Mouse (Mus musculus): ENCODE results near the gene Ric3.
"Not testable (repeated sequence)": the region's sequence is repeated elsewhere in the genome, so short reads cannot be mapped to it uniquely, and the experiment has no call there.

The Ric3 gene

GRCm38 (mm10) chr7:109083113-109083812 lies at the start of gene Ric3:
Ric3 (minus strand) TSS chr7:109083331.
- DNase-seq (ENCODE audit: low read depth): no peak

- no peak for DNase-seq (ENCODE audit: low read depth)
These were observed 48.4 kb upstream of the Ric3 start for GRCm38 (mm10) chr7:109131565-109131964.

- no peak for DNase-seq (ENCODE audit: low read depth)
These were observed 47.0 kb upstream of the Ric3 start for GRCm38 (mm10) chr7:109129946-109130686.

GRCm38 (mm10) chr7:109129442-109129841 lies 46.3 kb upstream of the Ric3 start:
- peak; percentile 59 for DNase-seq (ENCODE audit: low read depth)

- DNase-seq (ENCODE audit: low read depth): no peak
These were observed 32.8 kb upstream of the Ric3 start for GRCm38 (mm10) chr7:109115929-109116328.

- DNase-seq (ENCODE audit: low read depth): not testable (repeated sequence)
These were observed 32.4 kb upstream of the Ric3 start for GRCm38 (mm10) chr7:109115488-109115887.

- no peak for DNase-seq (ENCODE audit: low read depth)
These were observed 31.8 kb upstream of the Ric3 start for GRCm38 (mm10) chr7:109114950-109115349.

GRCm38 (mm10) chr7:109111000-109111399 lies 27.9 kb upstream of the Ric3 start:
- DNase-seq (ENCODE audit: low read depth): no peak

- DNase-seq (ENCODE audit: low read depth): no peak
These were observed 21.8 kb upstream of the Ric3 start for GRCm38 (mm10) chr7:109104894-109105293.

- DNase-seq (ENCODE audit: low read depth): no peak
These were observed 18.0 kb upstream of the Ric3 start for GRCm38 (mm10) chr7:109101167-109101566.

GRCm38 (mm10) chr7:109098145-109099018 lies 15.3 kb upstream of the Ric3 start:
- peak; percentile 41 for DNase-seq (ENCODE audit: low read depth)

GRCm38 (mm10) chr7:109097203-109097602 lies 14.1 kb upstream of the Ric3 start:
- no peak for DNase-seq (ENCODE audit: low read depth)

- DNase-seq (ENCODE audit: low read depth): no peak
These were observed 13.5 kb upstream of the Ric3 start for GRCm38 (mm10) chr7:109096618-109097017.

GRCm38 (mm10) chr7:109094294-109094693 lies 11.2 kb upstream of the Ric3 start:
- DNase-seq (ENCODE audit: low read depth): no peak

GRCm38 (mm10) chr7:109091316-109091715 lies 8.2 kb upstream of the Ric3 start:
- DNase-seq (ENCODE audit: low read depth): not testable (repeated sequence)

GRCm38 (mm10) chr7:109086946-109087345 lies 3.8 kb upstream of the Ric3 start:
- no peak for DNase-seq (ENCODE audit: low read depth)

- DNase-seq (ENCODE audit: low read depth): no peak
These were observed 668 bp upstream of the Ric3 start for GRCm38 (mm10) chr7:109083813-109084184.

GRCm38 (mm10) chr7:109082269-109083112 lies 640 bp downstream of the Ric3 start:
- DNase-seq (ENCODE audit: low read depth): peak; percentile 55

GRCm38 (mm10) chr7:109072326-109072725 lies 10.8 kb downstream of the Ric3 start:
- DNase-seq (ENCODE audit: low read depth): peak; percentile 5

GRCm38 (mm10) chr7:109069641-109070040 lies 13.5 kb downstream of the Ric3 start:
- DNase-seq (ENCODE audit: low read depth): no peak

- DNase-seq (ENCODE audit: low read depth): no peak
These were observed 23.6 kb downstream of the Ric3 start for GRCm38 (mm10) chr7:109059536-109059935.

- no peak for DNase-seq (ENCODE audit: low read depth)
These were observed 32.3 kb downstream of the Ric3 start for GRCm38 (mm10) chr7:109050831-109051230.
